Mouse (Mus musculus) testis, adult 10 weeks (tissue): Measurements from ENCODE around the gene Mfsd5. TPM values are rescaled to one million over a fixed set of nuclear protein-coding genes. Genes with fewer than 3 reads are reported as not detected.

Experiments used
- polyA plus RNA-seq: library from polyadenylated mRNA; stranded (reverse); fragments of 350-450 nt; fragmentation: Illumina TruSeq; extraction: RNeasy Lipid Tissue Mini Kit (QIAGEN cat#74804); gene quantifications from one replicate; pipeline ENCODE4 v1.2.3, GENCODE M21; 2014; ENCODE audit warnings: low read depth, low replicate concordance

The Mfsd5 gene
- 0.20 TPM for polyA plus RNA-seq

GRCm38 (mm10) chr15:102279092-102279782 is at the start of gene Mfsd5:
Gene Mfsd5, plus strand, starts transcription at chr15:102279454.

GRCm38 (mm10) chr15:102231748-102232147 is 47.5 kb upstream of the Mfsd5 start, which contains the start of gene Itgb7:
Gene Itgb7, minus strand, starts transcription at chr15:102231944.

GRCm38 (mm10) chr15:102257202-102258075 is 21.8 kb upstream of the Mfsd5 start, which contains the start of gene Rarg:
Gene Rarg, minus strand, starts transcription at chr15:102257517.

GRCm38 (mm10) chr15:102270274-102270960 is 8.8 kb upstream of the Mfsd5 start, which contains the start of gene Gm9918:
Gene Gm9918, plus strand, starts transcription at chr15:102270563.

GRCm38 (mm10) chr15:102295633-102296367 is 16.5 kb downstream of the Mfsd5 start, which contains the start of gene Espl1:
Gene Espl1, plus strand, starts transcription at chr15:102296266.

GRCm38 (mm10) chr15:102326022-102326576 is 46.8 kb downstream of the Mfsd5 start, which contains the start of gene Pfdn5:
Gene Pfdn5, plus strand, starts transcription at chr15:102326116.

Other genes with a start within 250 kb of the Mfsd5 start
- gene Eif4b, start 205.7 kb upstream of the Mfsd5 start, polyA plus RNA-seq, result 54.3 TPM
- 3.6 TPM for gene Tns2, start 179.0 kb upstream of the Mfsd5 start, polyA plus RNA-seq
- 0.81 TPM for gene Spryd3, start 143.2 kb upstream of the Mfsd5 start, polyA plus RNA-seq
- gene Igfbp6, start 135.1 kb upstream of the Mfsd5 start, polyA plus RNA-seq, result 0.57 TPM
- gene Soat2, start 128.9 kb upstream of the Mfsd5 start, polyA plus RNA-seq, result not detected
- 10.3 TPM for gene Zfp740, start 76.2 kb upstream of the Mfsd5 start, polyA plus RNA-seq
- 5.8 TPM for gene Csad, start 74.7 kb upstream of the Mfsd5 start, polyA plus RNA-seq
- gene Itgb7, start 47.5 kb upstream of the Mfsd5 start, polyA plus RNA-seq, result not detected
- gene Rarg, start 21.9 kb upstream of the Mfsd5 start, polyA plus RNA-seq, result 1.2 TPM
- gene Gm9918, start 8.9 kb upstream of the Mfsd5 start, polyA plus RNA-seq, result not detected
- gene Espl1, start 16.8 kb downstream of the Mfsd5 start, polyA plus RNA-seq, result 5.2 TPM
- gene Pfdn5, start 46.7 kb downstream of the Mfsd5 start, polyA plus RNA-seq, result 178 TPM
- 8.8 TPM for gene Myg1, start 52.3 kb downstream of the Mfsd5 start, polyA plus RNA-seq
- gene Aaas, start 71.3 kb downstream of the Mfsd5 start, polyA plus RNA-seq, result 10.5 TPM
- 0.06 TPM for gene Sp7, start 87.7 kb downstream of the Mfsd5 start, polyA plus RNA-seq
- gene Sp1, start 126.7 kb downstream of the Mfsd5 start, polyA plus RNA-seq, result 42.2 TPM
- gene Amhr2, start 165.9 kb downstream of the Mfsd5 start, polyA plus RNA-seq, result 3.7 TPM
- gene Prr13, start 179.6 kb downstream of the Mfsd5 start, polyA plus RNA-seq, result 5.6 TPM
- gene Pcbp2, start 191.1 kb downstream of the Mfsd5 start, polyA plus RNA-seq, result 1,121 TPM
- not detected for gene Gm10337, start 224.3 kb downstream of the Mfsd5 start, polyA plus RNA-seq
- 1.4 TPM for gene Map3k12, start 237.6 kb downstream of the Mfsd5 start, polyA plus RNA-seq
- gene Tarbp2, start 238.7 kb downstream of the Mfsd5 start, polyA plus RNA-seq, result 7.4 TPM
- gene Npff, start 245.5 kb downstream of the Mfsd5 start, polyA plus RNA-seq, result not detected